Mouse (Mus musculus): ENCODE measurements around the gene Olfr67.

- no peak for TF ChIP-seq CTCF (IDR thresholded peaks at IDR 0.05; ENCODE audit: low read depth)
- no peak for TF ChIP-seq EP300 (IDR thresholded peaks at IDR 0.05; ENCODE audit: low read depth)
Measured at GRCm38 (mm10) chr7:103840268-103840667, 48.6 kb upstream of the Olfr67 start, which contains the start of gene Hbb-bh2.

Measured in liver, embryonic 14.5 days (tissue).